Mouse (Mus musculus) liver, embryonic 14.5 days (tissue): ENCODE measurements around the gene Olfr15.

Experiments used
- CTCF ChIP-seq: IDR thresholded peaks from 2 replicates; pipeline ENCODE4 v1.5.1; 2016; ENCODE audit warnings: antibody characterized with exemption, low read depth, control low read depth
- EP300 ChIP-seq: IDR thresholded peaks from 2 replicates; pipeline ENCODE4 v1.6.1; 2016; ENCODE audit warnings: antibody characterized with exemption, low read depth

GRCm38 (mm10) chr16:3893739-3894138 lies 63.1 kb downstream of the Olfr15 start:
- TF ChIP-seq CTCF = no peak
- TF ChIP-seq EP300 = no peak
